Mouse (Mus musculus) neural tube, postnatal 0 days (tissue): ENCODE data around the gene Cd3d. TPM values are rescaled to one million over a fixed set of nuclear protein-coding genes. Genes with fewer than 3 reads are reported as not detected.

Experiments used
- polyA plus RNA-seq: library from polyadenylated mRNA; unstranded; fragments of >200 nt; fragmentation: Nextera tagmentation; extraction: Ambion mirVana; gene quantifications from 2 replicates; pipeline ENCODE4 v1.2.1, GENCODE M21; 2015

The Cd3d gene
- not detected in 2 replicates for polyA plus RNA-seq

GRCm38 (mm10) chr9:44981676-44982075, at the start of gene Cd3d:
Gene Cd3d (plus strand): TSS chr9:44981786.

DNA sequence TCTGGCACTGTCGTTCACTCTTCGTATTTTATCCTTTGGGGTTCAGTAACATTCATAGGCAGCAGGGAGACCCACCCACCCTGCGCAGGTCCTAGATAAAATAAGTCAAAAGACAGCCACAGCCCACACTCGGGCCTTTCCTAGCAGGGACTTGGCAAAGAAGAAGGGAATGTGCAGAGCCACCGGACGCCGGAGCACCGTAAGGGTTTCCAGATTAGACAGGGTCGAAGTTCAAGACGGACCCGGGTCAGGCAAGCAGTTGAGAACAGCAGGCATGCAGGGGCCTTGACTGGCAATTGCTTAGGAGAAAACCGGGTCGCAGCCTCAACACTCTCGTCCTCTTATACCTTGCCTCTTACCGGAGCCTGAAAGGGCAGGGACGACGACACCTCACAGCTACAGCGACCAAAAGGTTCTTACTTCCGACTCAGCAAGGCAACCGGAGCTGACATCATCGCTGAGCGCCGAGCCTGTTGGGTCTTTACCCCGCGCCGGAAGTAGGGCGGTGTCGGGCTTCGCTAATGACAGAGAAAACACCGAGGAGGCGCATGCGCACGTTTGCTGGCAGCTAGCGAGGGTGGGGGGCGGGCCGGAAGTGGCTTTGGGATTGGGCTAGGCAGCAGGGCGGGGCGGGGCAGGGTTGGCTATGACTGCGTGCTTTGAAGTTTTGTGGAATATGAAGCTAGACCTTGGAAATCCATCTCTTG, 16.3 kb upstream of the Cd3d start, which contains the start of gene Ube4a:
Ube4a (minus strand) TSS at position 475 of the 707 bp plus-strand sequence.

DNA sequence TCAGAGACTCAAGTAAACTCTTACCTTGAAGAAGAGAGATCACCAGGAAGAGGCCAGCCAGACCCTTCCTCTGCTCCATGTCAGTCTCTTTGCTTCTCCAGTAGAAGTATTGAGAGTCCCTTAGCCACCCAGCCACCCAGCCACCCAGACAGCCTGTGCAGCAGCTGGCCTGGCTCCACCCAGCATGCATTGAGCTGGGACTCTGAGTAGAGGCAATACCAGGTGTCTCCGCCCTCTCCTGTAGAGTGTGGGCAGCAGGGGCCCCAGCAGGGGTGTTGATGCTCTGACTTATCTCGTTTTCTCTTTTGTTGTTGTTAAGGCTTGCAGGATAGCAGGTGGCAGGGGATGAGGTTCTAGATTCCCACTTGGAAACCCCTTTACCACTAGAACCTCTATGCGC, 1.3 kb upstream of the Cd3d start, which contains the start of gene Cd3g:
Cd3g (minus strand) TSS at position 190 of the 400 bp plus-strand sequence.

DNA sequence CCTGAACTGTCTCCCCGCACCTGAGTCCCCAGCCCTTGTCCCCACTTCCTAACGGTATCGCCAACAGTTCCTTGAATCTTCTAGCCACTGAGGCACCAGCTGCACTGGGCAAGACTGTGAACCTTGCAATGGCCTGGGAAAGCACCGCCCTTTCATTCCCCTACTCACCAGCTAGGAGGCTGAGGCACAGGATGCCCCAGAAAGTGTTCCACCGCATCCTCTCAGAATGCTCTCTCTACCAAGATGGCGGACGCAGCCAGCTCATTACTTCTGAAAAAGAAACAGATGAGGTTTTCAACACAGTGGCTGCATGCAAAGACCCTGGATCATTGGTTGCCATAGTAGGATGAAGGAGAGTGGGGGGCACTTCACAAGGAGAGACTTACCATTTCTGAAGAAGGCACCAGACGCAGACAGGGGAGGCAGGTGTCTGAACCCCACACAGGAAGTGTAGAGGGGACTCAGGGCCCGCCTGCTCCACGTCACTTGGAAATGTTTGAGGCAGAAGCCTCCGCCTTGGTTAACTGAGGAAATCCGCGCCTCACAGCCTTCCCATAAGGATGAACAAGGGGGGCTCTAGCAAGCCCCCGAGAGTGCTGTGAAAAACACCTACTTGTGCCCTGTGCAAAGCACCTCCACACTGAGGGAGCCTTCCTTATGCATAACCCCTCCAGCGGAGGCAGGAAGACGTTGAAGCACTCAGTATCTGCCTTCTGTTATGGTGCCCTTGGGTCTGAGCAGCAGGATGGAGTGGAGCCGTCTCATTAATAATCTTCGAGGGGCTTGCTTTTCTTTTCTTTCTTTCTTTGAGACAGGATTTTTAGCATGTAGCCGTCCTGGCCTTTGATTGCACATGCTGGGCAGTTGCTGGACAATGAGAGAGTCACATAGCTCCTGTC, 27.8 kb downstream of the Cd3d start, which contains the start of gene Cd3e:
Cd3e (minus strand) TSS at position 448 of the 899 bp plus-strand sequence.

Other genes with a start within 250 kb of the Cd3d start
- gene Phldb1, start 246.6 kb upstream of the Cd3d start, polyA plus RNA-seq, result 30.8 and 33.2 TPM in 2 replicates
- 91.7 and 95.7 TPM in 2 replicates for gene Arcn1, start 213.9 kb upstream of the Cd3d start, polyA plus RNA-seq
- gene Ift46, start 213.9 kb upstream of the Cd3d start, polyA plus RNA-seq, result 144 and 145 TPM in 2 replicates
- gene Tmem25, start 182.5 kb upstream of the Cd3d start, polyA plus RNA-seq, result 32.5 and 36.8 TPM in 2 replicates
- gene Ttc36, start 178.7 kb upstream of the Cd3d start, polyA plus RNA-seq, result 0.41 and 1.0 TPM in 2 replicates
- 19.6 and 21.4 TPM in 2 replicates for gene Kmt2a, start 100.5 kb upstream of the Cd3d start, polyA plus RNA-seq
- 999 and 1,059 TPM in 2 replicates for gene Atp5l, start 61.0 kb upstream of the Cd3d start, polyA plus RNA-seq
- gene Ube4a, start 16.2 kb upstream of the Cd3d start, polyA plus RNA-seq, result 22.2 and 27.8 TPM in 2 replicates
- gene Cd3g, start 1.4 kb upstream of the Cd3d start, polyA plus RNA-seq, result not detected in 2 replicates
- gene Cd3e, start 27.8 kb downstream of the Cd3d start, polyA plus RNA-seq, result 0.21 TPM in 1 of 2 replicates, not detected in the other
- 1.9 and 4.5 TPM in 2 replicates for gene Mpzl2, start 58.0 kb downstream of the Cd3d start, polyA plus RNA-seq
- 1.2 and 1.3 TPM in 2 replicates for gene Mpzl3, start 73.4 kb downstream of the Cd3d start, polyA plus RNA-seq
- gene Jaml, start 97.4 kb downstream of the Cd3d start, polyA plus RNA-seq, result 0.34 and 0.39 TPM in 2 replicates
- gene Scn2b, start 136.0 kb downstream of the Cd3d start, polyA plus RNA-seq, result 13.2 and 14.0 TPM in 2 replicates
- 2.3 TPM in 2 replicates for gene Scn4b, start 156.6 kb downstream of the Cd3d start, polyA plus RNA-seq
- not detected in 2 replicates for gene BC049352, start 200.2 kb downstream of the Cd3d start, polyA plus RNA-seq
- not detected in 2 replicates for gene Tmprss4, start 222.3 kb downstream of the Cd3d start, polyA plus RNA-seq